Mouse (Mus musculus) heart, adult 2 months (tissue): Measurements from ENCODE around the gene Eme2. TPM values are rescaled to one million over a fixed set of nuclear protein-coding genes. Genes with fewer than 3 reads are reported as not detected.

ENCODE experiments used
- DNase-seq, 2 experiments: peaks; one replicate each; pipeline ENCODE4 v3.0.0; 2021
- H3K27ac ChIP-seq: fragments of 200-600 bp; 2 replicates; pipeline ENCODE4 v1.8.1; 2022
- H3K27me3 ChIP-seq: fragments of 200-500 bp; 2 replicates; pipeline ENCODE4 v1.6.1; 2012; ENCODE audit warnings: mild to moderate bottlenecking, low read length, inconsistent platforms, mixed read lengths; ENCODE audit not compliant: control insufficient read depth, insufficient read depth
- H3K36me3 ChIP-seq: fragments of 200-500 bp; 2 replicates; pipeline ENCODE4 v1.6.1; 2012; ENCODE audit warnings: low read length, inconsistent platforms; ENCODE audit not compliant: control insufficient read depth, insufficient read depth
- H3K4me1 ChIP-seq: fragments of 200-500 bp; 2 replicates; pipeline ENCODE4 v1.6.1; 2011; ENCODE audit warnings: low read length; ENCODE audit not compliant: control insufficient read depth, insufficient read depth
- H3K4me3 ChIP-seq: fragments of 200-600 bp; 2 replicates; pipeline ENCODE4 v1.8.1; 2022
- H3K79me2 ChIP-seq: fragments of 200-500 bp; replicated peaks from 2 replicates; pipeline ENCODE4 v1.6.1; 2012; ENCODE audit warnings: mild to moderate bottlenecking, inconsistent platforms, low read length, moderate library complexity, mixed read lengths; ENCODE audit not compliant: control insufficient read depth, insufficient read depth
- H3K9ac ChIP-seq: fragments of 200-500 bp; 2 replicates; pipeline ENCODE4 v1.6.1; 2012; ENCODE audit warnings: low read depth, mild to moderate bottlenecking, control low read depth, inconsistent platforms, low read length, mixed read lengths
- CTCF ChIP-seq: fragments of 200-600 bp; IDR thresholded peaks from 2 replicates; pipeline ENCODE4 v1.8.1; 2022; ENCODE audit warnings: antibody characterized with exemption, mild to moderate bottlenecking, moderate library complexity
- EP300 ChIP-seq: fragments of 200-500 bp; IDR thresholded peaks from 2 replicates; pipeline ENCODE4 v1.6.1; 2011; ENCODE audit warnings: low read depth, low read length, control low read depth; ENCODE audit not compliant: insufficient read depth
- POLR2A ChIP-seq: fragments of 200-500 bp; IDR thresholded peaks from 2 replicates; pipeline ENCODE4 v1.6.1; 2011; ENCODE audit warnings: mild to moderate bottlenecking, low read depth, low read length, control low read depth; ENCODE audit not compliant: insufficient read depth
- WGBS: fragments of 180-500 bp; shearing (Covaris S2); methylation state at CpG from one replicate; pipeline ENCODE4 v1.1.7; 2018; 5-methylcytosine and 5-hydroxymethylcytosine counted together
- intact Hi-C: fragments of 180-260 bp; cut with DNase I; formaldehyde crosslinking; loops from one replicate; pipeline ENCODE4 v1.15.1; 2025
- polyA plus RNA-seq: library from polyadenylated mRNA; depleted of rRNA; stranded (reverse); fragments of >200 nt; gene quantifications from 2 replicates; pipeline ENCODE4 v1.2.3, GENCODE M21; 2012
- total RNA-seq, 2 experiments: library from RNA; stranded (reverse); gene quantifications; 2 replicates each; pipeline ENCODE4 v1.2.3; 2021

The Eme2 gene
- total and polyA plus RNA-seq, 3 experiments = 16.9 to 20.3 (median 18.3) TPM

DNA sequence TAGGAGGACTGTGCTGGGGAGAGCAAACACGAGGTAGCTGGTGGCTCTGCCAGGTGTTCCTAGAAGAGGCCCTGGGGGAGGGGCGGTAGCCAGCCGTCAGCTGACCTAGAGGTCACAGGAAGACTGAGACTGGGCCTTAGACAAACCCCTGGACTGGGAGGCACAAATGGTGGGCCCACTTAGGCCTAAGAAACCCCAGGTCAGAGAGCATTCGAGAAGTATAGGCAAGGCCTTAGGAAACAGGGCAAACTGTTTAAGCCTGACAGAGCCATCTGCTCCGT lies 16.8 kb downstream of the Eme2 start:
- peak overlapping the region; percentile 80 for H3K27ac ChIP-seq
- no peak overlapping the region for H3K4me3 ChIP-seq
- no peaks in the 10 kb centered on the region for H3K79me2 ChIP-seq
- no peaks in the 10 kb centered on the region for H3K36me3 ChIP-seq
- H3K9ac ChIP-seq = no peak overlapping the region
- 42% methylated on average over 5 of the region's 5 CpGs for WGBS
- intact Hi-C loops = no loop called here
- DNase-seq = peak; percentile 73 to 82
- H3K4me1 ChIP-seq = peaks cover 5% of the 10 kb centered on the region
- 0 out of 2 replicates have a peak, but pooled peaks have one; percentile 52 for TF ChIP-seq EP300
- TF ChIP-seq CTCF = no peak
- no peaks in the 10 kb centered on the region for H3K27me3 ChIP-seq

DNA sequence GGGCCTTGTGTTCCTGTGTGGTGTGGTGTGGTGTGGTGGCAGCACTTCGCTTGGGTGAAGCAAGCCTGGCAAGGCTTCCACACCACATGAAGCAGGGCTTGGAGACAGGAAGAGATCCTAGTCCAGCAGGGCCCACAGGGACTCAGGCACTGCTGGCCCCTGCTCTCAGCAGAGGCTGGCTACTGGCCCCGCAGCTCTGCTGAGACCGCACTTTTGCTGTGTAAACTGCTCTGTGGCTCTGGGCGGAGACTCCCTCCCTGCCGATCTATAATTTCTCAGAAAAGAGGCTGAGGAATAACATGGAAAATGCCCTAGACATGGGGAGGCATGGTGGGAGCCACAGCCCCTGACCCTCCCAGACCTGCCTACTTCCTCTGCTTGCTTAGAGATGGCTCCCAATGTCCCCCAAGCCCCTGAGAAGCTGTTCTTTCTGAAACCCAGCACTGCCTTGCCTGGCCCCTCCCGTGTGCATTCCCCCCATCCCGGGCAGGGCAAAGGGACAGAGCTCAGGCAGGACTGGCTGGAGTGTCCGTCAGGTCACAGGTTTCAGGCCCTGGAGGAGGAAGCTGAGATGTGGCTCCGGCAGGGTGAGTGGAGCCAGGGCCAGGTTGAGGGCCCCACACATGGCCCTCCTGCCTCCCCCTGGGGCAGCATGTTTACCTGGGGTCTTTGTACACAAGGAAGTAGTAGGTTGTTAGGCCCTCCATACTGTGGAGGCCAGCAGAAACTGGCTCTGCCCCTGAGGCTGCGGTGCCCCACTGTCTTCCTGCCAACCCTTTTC lies 17.4 kb downstream of the Eme2 start:
- peak overlapping the region; percentile 80 for H3K27ac ChIP-seq
- TF ChIP-seq EP300 = no peak
- no peak for TF ChIP-seq POLR2A
- TF ChIP-seq CTCF = no peak
- DNase-seq = no peak
- H3K9ac ChIP-seq = peak overlapping the region; percentile 4; the same call in 1 of the 2 replicates
- intact Hi-C loops = no loop called here
- 60% methylated on average over 10 of the region's 10 CpGs for WGBS
- H3K79me2 ChIP-seq = no peaks in the 10 kb centered on the region
- H3K4me1 ChIP-seq = peaks cover 5% of the 10 kb centered on the region
- no peak overlapping the region; the same call in 1 of the 2 replicates for H3K4me3 ChIP-seq
- H3K36me3 ChIP-seq = no peaks in the 10 kb centered on the region
- H3K27me3 ChIP-seq = no peaks in the 10 kb centered on the region

DNA sequence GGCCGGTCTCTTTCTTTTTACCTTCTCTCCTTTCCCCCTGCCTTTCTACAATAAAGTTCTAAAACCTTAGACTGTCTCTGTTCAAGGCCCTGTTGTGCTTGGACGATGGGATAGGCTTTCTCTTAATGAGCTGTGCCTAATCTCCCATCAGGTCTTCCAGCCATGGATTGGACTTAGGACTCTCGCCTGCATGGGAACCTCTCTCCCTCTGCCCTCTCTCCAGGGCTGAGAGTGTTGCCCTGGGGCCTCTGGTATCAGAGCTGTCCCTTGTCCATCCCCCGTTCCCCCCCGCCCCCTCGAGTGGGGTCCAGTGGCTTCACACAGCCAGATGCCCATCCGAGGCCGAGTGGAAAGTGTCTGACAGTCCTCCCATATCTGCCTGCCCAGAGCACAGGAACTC lies 19.9 kb downstream of the Eme2 start:
- intact Hi-C loops = no loop called here
- no peak for DNase-seq

DNA sequence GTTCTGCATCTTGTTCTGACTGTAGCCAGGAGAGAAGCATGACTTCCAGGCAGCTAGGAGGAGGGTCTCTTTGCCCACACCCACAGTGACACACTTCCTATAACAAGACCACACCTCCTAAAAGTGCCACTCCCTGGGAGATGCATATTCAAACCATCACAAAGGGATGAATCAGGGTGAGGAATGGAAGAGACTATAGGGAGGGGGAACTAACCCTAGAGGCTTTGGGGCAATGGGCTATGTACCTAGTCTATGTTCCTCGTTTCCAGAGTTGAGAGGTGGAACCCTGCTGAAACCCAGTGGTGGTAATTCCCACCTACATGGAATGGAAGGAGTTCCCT lies 20.5 kb downstream of the Eme2 start:
- no peak for DNase-seq
- Histone ChIP-seq H3K79me2 (no peaks in the 10 kb centered on the region), H3K36me3 (no peaks in the 10 kb centered on the region), H3K4me3 (no peak overlapping the region), H3K9ac (no peak overlapping the region), H3K27ac (no peak overlapping the region), H3K4me1 (no peaks in the 10 kb centered on the region; the same call in 1 of the 2 replicates), H3K27me3 (no peaks in the 10 kb centered on the region)
- 42% methylated on average over 1 of the region's 1 CpGs for WGBS
- intact Hi-C loops = no loop called here
- no peak for TF ChIP-seq CTCF

More for the DNA sequence above, 19.9 kb downstream of the Eme2 start:
- H3K4me3 ChIP-seq = no peak overlapping the region
- TF ChIP-seq POLR2A = no peak
- TF ChIP-seq CTCF = no peak
- TF ChIP-seq EP300 = no peak
- no peak overlapping the region for H3K27ac ChIP-seq
- no peaks in the 10 kb centered on the region for H3K79me2 ChIP-seq
- H3K4me1 ChIP-seq = no peaks in the 10 kb centered on the region; the same call in 1 of the 2 replicates
- no peaks in the 10 kb centered on the region for H3K36me3 ChIP-seq
- H3K9ac ChIP-seq = no peak overlapping the region
- WGBS = 71% methylated on average over 8 of the region's 8 CpGs
- H3K27me3 ChIP-seq = no peaks in the 10 kb centered on the region

DNA sequence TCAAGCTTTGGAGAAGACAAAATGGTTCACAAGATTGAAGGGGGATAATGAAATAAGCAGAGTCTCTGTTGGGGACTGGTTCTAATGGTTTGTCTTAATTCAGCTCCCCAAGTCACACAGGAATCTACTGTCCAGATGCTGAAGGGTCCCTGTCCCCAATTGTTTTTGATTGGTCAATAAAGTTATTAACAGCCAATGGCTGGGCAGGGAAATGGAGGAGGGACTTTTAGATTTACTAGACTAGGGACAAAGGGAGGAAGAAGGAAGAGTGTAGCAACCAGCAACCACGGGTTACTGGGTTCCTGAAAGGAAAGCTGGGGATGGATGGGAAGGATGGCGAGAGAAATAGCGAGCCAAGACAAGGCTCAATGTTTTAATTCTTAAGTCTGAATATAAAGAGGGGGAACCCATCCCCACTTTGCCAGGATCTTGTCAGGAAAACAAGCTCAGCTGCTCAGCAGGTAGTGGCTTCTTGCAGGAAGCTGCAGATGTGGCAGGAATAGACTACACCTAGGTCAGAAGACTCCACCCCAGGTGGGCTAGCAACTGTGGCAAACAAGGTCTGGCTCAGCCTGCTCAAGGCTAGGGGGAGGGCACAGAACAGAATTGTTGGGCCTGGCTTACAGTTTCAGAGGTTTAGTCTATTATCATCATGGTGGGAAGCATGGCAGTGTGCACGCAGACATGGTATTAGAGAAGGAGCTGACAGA lies 21.0 kb downstream of the Eme2 start:
- no peak for DNase-seq
- Histone ChIP-seq H3K9ac (no peak overlapping the region), H3K27me3 (no peaks in the 10 kb centered on the region), H3K36me3 (no peaks in the 10 kb centered on the region), H3K4me3 (no peak overlapping the region), H3K79me2 (no peaks in the 10 kb centered on the region), H3K27ac (no peak overlapping the region), H3K4me1 (no peaks in the 10 kb centered on the region; the same call in 1 of the 2 replicates)
- intact Hi-C loops = no loop called here
- TF ChIP-seq POLR2A (no peak), EP300 (no peak), CTCF (no peak)
- 53% methylated on average over 4 of the region's 4 CpGs for WGBS

DNA sequence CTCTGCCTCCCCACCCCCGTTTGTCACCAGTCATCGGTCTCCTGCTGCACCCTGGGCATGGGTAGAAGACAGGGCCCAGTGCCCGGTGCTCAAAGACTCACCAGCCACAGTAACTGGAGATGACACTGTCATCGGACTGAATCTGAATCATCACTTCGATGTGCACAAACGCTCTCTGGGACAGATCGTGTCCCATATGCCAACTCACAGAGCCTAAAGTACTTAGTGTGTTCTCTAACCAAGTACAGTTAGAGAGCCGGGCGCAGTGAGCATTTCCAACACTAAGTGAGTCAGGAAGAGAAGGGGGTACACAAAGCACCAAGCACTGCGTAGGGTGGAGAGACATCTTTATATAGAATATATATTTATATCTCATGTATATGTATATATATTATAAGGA lies 27.0 kb downstream of the Eme2 start:
- intact Hi-C loops = no loop called here
- no peaks in the 10 kb centered on the region for H3K79me2 ChIP-seq
- no peaks in the 10 kb centered on the region for H3K27me3 ChIP-seq
- WGBS = 90% methylated on average over 10 of the region's 10 CpGs
- no peak for DNase-seq
- H3K36me3 ChIP-seq = no peaks in the 10 kb centered on the region
- TF ChIP-seq EP300 (no peak), CTCF (no peak), POLR2A (no peak)
- H3K27ac ChIP-seq = no peak overlapping the region
- no peak overlapping the region for H3K4me3 ChIP-seq
- no peaks in the 10 kb centered on the region for H3K4me1 ChIP-seq
- H3K9ac ChIP-seq = no peak overlapping the region
